Mouse (Mus musculus): ENCODE data around the gene Nxph1.

- TF ChIP-seq POLR2A (IDR thresholded peaks at IDR 0.05; ENCODE audit: borderline replicate concordance, control insufficient read depth, low read depth, low read length), result no peak
- no peak for TF ChIP-seq CTCF (IDR thresholded peaks at IDR 0.05; ENCODE audit: control insufficient read depth, insufficient read depth, low read length)
Observed at GRCm38 (mm10) chr6:9159191-9159590, 211.0 kb downstream of the Nxph1 start.
